Mouse (Mus musculus): ENCODE measurements around the gene Rbp2. TPM values are rescaled to one million over a fixed set of nuclear protein-coding genes. Genes with fewer than 3 reads are reported as not detected.

Rbp2 gene
- polyA plus RNA-seq, 1 experiment from 2014 or later: 2.9 TPM

Other genes with a start within 250 kb of the Rbp2 start
- 31.1 and 31.6 TPM in 2 replicates for gene Nmnat3, start 198.7 kb upstream of the Rbp2 start, polyA plus RNA-seq (2015; fragmentation: Nextera tagmentation; extraction: Ambion mirVana)
- 31.7 and 34.3 TPM in 2 replicates for gene Rbp1, start 63.2 kb upstream of the Rbp2 start, polyA plus RNA-seq (2015; fragmentation: Nextera tagmentation; extraction: Ambion mirVana)
- 77.7 and 94.8 TPM in 2 replicates for gene Copb2, start 77.6 kb downstream of the Rbp2 start, polyA plus RNA-seq (2015; fragmentation: Nextera tagmentation; extraction: Ambion mirVana)
- 61.1 and 73.8 TPM in 2 replicates for gene Mrps22, start 115.5 kb downstream of the Rbp2 start, polyA plus RNA-seq (2015; fragmentation: Nextera tagmentation; extraction: Ambion mirVana)